Mouse (Mus musculus) right cerebral cortex, postnatal 36 days (tissue): ENCODE measurements around the gene Olfr74.
"Not testable (repeated sequence)": the region's sequence is repeated elsewhere in the genome, so short reads cannot be mapped to it uniquely, and the experiment has no call there.

ENCODE experiments used
- DNase-seq, 2 experiments: peaks; one replicate each; pipeline ENCODE4 v3.0.0; 2022; ENCODE audit warnings: low spot score in 2 of 2, mixed read lengths in 1 of 2

Olfr74 gene

GRCm38 (mm10) chr2:87974563-87974962 is at the start of gene Olfr74:
Gene Olfr74, minus strand, starts transcription at chr2:87974663.
- no peak for DNase-seq

- not testable (repeated sequence) for DNase-seq
Measured at GRCm38 (mm10) chr2:88022474-88022873, 48.0 kb upstream of the Olfr74 start, which contains the start of gene Olfr1161. Gene Olfr1161, plus strand, starts transcription at chr2:88022774.

- no peak for DNase-seq
Measured at GRCm38 (mm10) chr2:88007515-88008318, 33.3 kb upstream of the Olfr74 start, which contains the start of gene Olfr1160. Gene Olfr1160, minus strand, starts transcription at chr2:88008268.

GRCm38 (mm10) chr2:87989813-87990212 is 15.3 kb upstream of the Olfr74 start, which contains the start of gene Olfr1158:
Gene Olfr1158, plus strand, starts transcription at chr2:87990113.
- no peak for DNase-seq

- no peak for DNase-seq
Measured at GRCm38 (mm10) chr2:87968199-87968598, 6.3 kb downstream of the Olfr74 start, which contains the start of gene Olfr1157. Gene Olfr1157, minus strand, starts transcription at chr2:87968299.

GRCm38 (mm10) chr2:87953000-87953399 is 21.5 kb downstream of the Olfr74 start, which contains the start of gene Olfr1156:
Gene Olfr1156, minus strand, starts transcription at chr2:87953100.
- no peak for DNase-seq

- DNase-seq: no peak
Measured at GRCm38 (mm10) chr2:87945037-87945436, 29.4 kb downstream of the Olfr74 start, which contains the start of gene Olfr1155. Gene Olfr1155, minus strand, starts transcription at chr2:87945137.
